Mouse (Mus musculus): ENCODE results near the gene Dirc2. TPM values are rescaled to one million over a fixed set of nuclear protein-coding genes. Genes with fewer than 3 reads are reported as not detected.

The Dirc2 gene
- polyA plus RNA-seq, 1 experiment = 55.4 TPM

GRCm38 (mm10) chr16:35707004-35707403 lies 62.2 kb downstream of the Dirc2 start:
- TF ChIP-seq POLR2A (IDR thresholded peaks at IDR 0.05; ENCODE audit: borderline replicate concordance, extremely low read depth, insufficient read depth, insufficient read length, poor library complexity, severe bottlenecking) = no peak

GRCm38 (mm10) chr16:35704796-35705195 lies 64.4 kb downstream of the Dirc2 start:
- no peak for TF ChIP-seq POLR2A (IDR thresholded peaks at IDR 0.05; ENCODE audit: borderline replicate concordance, extremely low read depth, insufficient read depth, insufficient read length, poor library complexity, severe bottlenecking)
- no peak for DNase-seq (ENCODE audit: low read depth)

More at GRCm38 (mm10) chr16:35707004-35707403, 62.2 kb downstream of the Dirc2 start:
- DNase-seq (ENCODE audit: low read depth) = no peak

- DNase-seq (ENCODE audit: low read depth) = peak; percentile 34
- TF ChIP-seq POLR2A (IDR thresholded peaks at IDR 0.05; ENCODE audit: borderline replicate concordance, extremely low read depth, insufficient read depth, insufficient read length, poor library complexity, severe bottlenecking) = no peak
- no peak for TF ChIP-seq CTCF (IDR thresholded peaks at IDR 0.05; ENCODE audit: borderline replicate concordance, extremely low read depth, insufficient read depth, insufficient read length)
These were observed 65.1 kb downstream of the Dirc2 start for GRCm38 (mm10) chr16:35703763-35704679.

GRCm38 (mm10) chr16:35701823-35702222 lies 67.3 kb downstream of the Dirc2 start:
- no peak for DNase-seq (ENCODE audit: low read depth)
- TF ChIP-seq CTCF (IDR thresholded peaks at IDR 0.05; ENCODE audit: borderline replicate concordance, extremely low read depth, insufficient read depth, insufficient read length) (no peak), POLR2A (IDR thresholded peaks at IDR 0.05; ENCODE audit: borderline replicate concordance, extremely low read depth, insufficient read depth, insufficient read length, poor library complexity, severe bottlenecking) (no peak)

- TF ChIP-seq POLR2A (IDR thresholded peaks at IDR 0.05; ENCODE audit: borderline replicate concordance, extremely low read depth, insufficient read depth, insufficient read length, poor library complexity, severe bottlenecking) = no peak
- DNase-seq (ENCODE audit: low read depth) = no peak
These were observed 73.1 kb downstream of the Dirc2 start for GRCm38 (mm10) chr16:35696103-35696502.

GRCm38 (mm10) chr16:35694250-35694846 lies 74.8 kb downstream of the Dirc2 start:
- DNase-seq (ENCODE audit: low read depth) = peak; percentile 35
- no peak for TF ChIP-seq CTCF (IDR thresholded peaks at IDR 0.05; ENCODE audit: borderline replicate concordance, extremely low read depth, insufficient read depth, insufficient read length)

- TF ChIP-seq POLR2A (IDR thresholded peaks at IDR 0.05; ENCODE audit: borderline replicate concordance, extremely low read depth, insufficient read depth, insufficient read length, poor library complexity, severe bottlenecking) = no peak
- no peak for TF ChIP-seq CTCF (IDR thresholded peaks at IDR 0.05; ENCODE audit: borderline replicate concordance, extremely low read depth, insufficient read depth, insufficient read length)
- DNase-seq (ENCODE audit: low read depth) = no peak
These were observed 77.5 kb downstream of the Dirc2 start for GRCm38 (mm10) chr16:35691606-35692005.

- no peak for TF ChIP-seq POLR2A (IDR thresholded peaks at IDR 0.05; ENCODE audit: borderline replicate concordance, extremely low read depth, insufficient read depth, insufficient read length, poor library complexity, severe bottlenecking)
- TF ChIP-seq CTCF (IDR thresholded peaks at IDR 0.05; ENCODE audit: borderline replicate concordance, extremely low read depth, insufficient read depth, insufficient read length) = no peak
- peak; percentile 62 for DNase-seq (ENCODE audit: low read depth)
These were observed 82.7 kb downstream of the Dirc2 start for GRCm38 (mm10) chr16:35686491-35686890.

GRCm38 (mm10) chr16:35685027-35685426 lies 84.1 kb downstream of the Dirc2 start:
- DNase-seq (ENCODE audit: low read depth) = peak; percentile 27
- TF ChIP-seq POLR2A (IDR thresholded peaks at IDR 0.05; ENCODE audit: borderline replicate concordance, extremely low read depth, insufficient read depth, insufficient read length, poor library complexity, severe bottlenecking) = no peak

GRCm38 (mm10) chr16:35681327-35682108 lies 87.6 kb downstream of the Dirc2 start:
- TF ChIP-seq POLR2A (IDR thresholded peaks at IDR 0.05; ENCODE audit: borderline replicate concordance, extremely low read depth, insufficient read depth, insufficient read length, poor library complexity, severe bottlenecking) = no peak
- TF ChIP-seq CTCF (IDR thresholded peaks at IDR 0.05; ENCODE audit: borderline replicate concordance, extremely low read depth, insufficient read depth, insufficient read length) = no peak

GRCm38 (mm10) chr16:35678476-35678875 lies 90.7 kb downstream of the Dirc2 start:
- no peak for DNase-seq (ENCODE audit: low read depth)
- TF ChIP-seq POLR2A (IDR thresholded peaks at IDR 0.05; ENCODE audit: borderline replicate concordance, extremely low read depth, insufficient read depth, insufficient read length, poor library complexity, severe bottlenecking) (no peak), CTCF (IDR thresholded peaks at IDR 0.05; ENCODE audit: borderline replicate concordance, extremely low read depth, insufficient read depth, insufficient read length) (no peak)

More at GRCm38 (mm10) chr16:35681327-35682108, 87.6 kb downstream of the Dirc2 start:
- DNase-seq (ENCODE audit: low read depth) = peak; percentile 71

Data from brain, embryonic 14.5 days (tissue).